8 mouse cellular contexts compared by ENCODE assay signal in genomic region chr2:178542032-178542431, GRCm38 (mm10).
DNase-seq lines count a peak whose midpoint lies in the region.

No protein-coding gene starts in this region.

- intact Hi-C loops in left cerebral cortex, postnatal 25 days (cut with DNase I): loop anchor here (5.0 kb wide), 1 partner anchor 1035 kb away; no protein-coding TSS in a partner anchor

- peak; percentile 59 to 62 for DNase-seq in frontal cortex, postnatal 36 days (ENCODE audit: low spot score in 2 of 2)
- DNase-seq in frontal cortex, postnatal 14 days (ENCODE audit: low spot score in 2 of 2): no peak
- DNase-seq in ovary, postnatal 14 days (ENCODE audit: low spot score): peak; percentile 20
- no peak for DNase-seq in ovary, adult 18-20 months (ENCODE audit: low spot score)
- peak; percentile 53 for DNase-seq in embryo, embryonic 10.5 days (ENCODE audit: low spot score)
- DNase-seq in left cerebral cortex, postnatal 25 days (ENCODE audit: low spot score in 2 of 2): peak; percentile 47 to 52
- peak; percentile 72 for DNase-seq in retina, embryonic 14.5 days (ENCODE audit: low spot score)
- no peak for DNase-seq in MN1 (ENCODE audit: low spot score)

Comparison
In these comparisons a context has a peak if more than half of its experiments do, and no peak if none do; other contexts are left out.
1. DNase-seq: peak in frontal cortex, postnatal 36 days (2 of 2), ovary, postnatal 14 days (single experiment), embryo, embryonic 10.5 days (single experiment), left cerebral cortex, postnatal 25 days (2 of 2) and retina, embryonic 14.5 days (single experiment); none in frontal cortex, postnatal 14 days (0 of 2), ovary, adult 18-20 months (single experiment) and MN1 (single experiment).